Mouse (Mus musculus) T-helper 1 cell (primary cell): ENCODE results near the gene Gmcl1.

Experiments
- in situ Hi-C: fragments of 300-600 bp; cut with MboI, MseI; formaldehyde crosslinking; loops from one replicate; pipeline ENCODE4 v1.15.1; 2025; ENCODE audit warnings: high pct_unique_total_duplicates

Gene Gmcl1

GRCm38 (mm10) chr6:86733183-86733876 lies at the start of gene Gmcl1:
Gene Gmcl1, minus strand, starts transcription at chr6:86733383.
- in situ Hi-C loops: no loop called here

- in situ Hi-C loops: no loop called here
Observed at GRCm38 (mm10) chr6:86782342-86782741, 49.2 kb upstream of the Gmcl1 start.

- in situ Hi-C loops: no loop called here
Observed at GRCm38 (mm10) chr6:86781361-86781957, 48.3 kb upstream of the Gmcl1 start.

- in situ Hi-C loops: no loop called here
Observed at GRCm38 (mm10) chr6:86778910-86779594, 45.9 kb upstream of the Gmcl1 start.

- in situ Hi-C loops: no loop called here
Observed at GRCm38 (mm10) chr6:86777181-86777580, 44.0 kb upstream of the Gmcl1 start.

- in situ Hi-C loops: no loop called here
Observed at GRCm38 (mm10) chr6:86776706-86777071, 43.5 kb upstream of the Gmcl1 start.

GRCm38 (mm10) chr6:86776001-86776705 lies 43.0 kb upstream of the Gmcl1 start:
- in situ Hi-C loops: no loop called here

GRCm38 (mm10) chr6:86774937-86775336 lies 41.8 kb upstream of the Gmcl1 start:
- in situ Hi-C loops: no loop called here

- in situ Hi-C loops: no loop called here
Observed at GRCm38 (mm10) chr6:86773830-86774229, 40.6 kb upstream of the Gmcl1 start.

- in situ Hi-C loops: no loop called here
Observed at GRCm38 (mm10) chr6:86772631-86773030, 39.4 kb upstream of the Gmcl1 start.

GRCm38 (mm10) chr6:86768938-86769337 lies 35.8 kb upstream of the Gmcl1 start:
- in situ Hi-C loops: no loop called here

- in situ Hi-C loops: no loop called here
Observed at GRCm38 (mm10) chr6:86768186-86768776, 35.1 kb upstream of the Gmcl1 start.

GRCm38 (mm10) chr6:86767465-86767864 lies 34.3 kb upstream of the Gmcl1 start:
- in situ Hi-C loops: no loop called here

- in situ Hi-C loops: no loop called here
Observed at GRCm38 (mm10) chr6:86765637-86766059, 32.5 kb upstream of the Gmcl1 start.

GRCm38 (mm10) chr6:86754105-86754863 lies 21.1 kb upstream of the Gmcl1 start:
- in situ Hi-C loops: no loop called here

GRCm38 (mm10) chr6:86752843-86753485 lies 19.8 kb upstream of the Gmcl1 start:
- in situ Hi-C loops: no loop called here

GRCm38 (mm10) chr6:86750961-86751360 lies 17.8 kb upstream of the Gmcl1 start:
- in situ Hi-C loops: no loop called here

- in situ Hi-C loops: loop anchor here (5.0 kb wide), 1 partner anchor 57 kb away; no protein-coding TSS in a partner anchor
Observed at GRCm38 (mm10) chr6:86749817-86750216, 16.6 kb upstream of the Gmcl1 start.

- in situ Hi-C loops: loop anchor here (5.0 kb wide), 1 partner anchor 60 kb away; no protein-coding TSS in a partner anchor
Observed at GRCm38 (mm10) chr6:86747171-86747570, 14.0 kb upstream of the Gmcl1 start.

- in situ Hi-C loops: no loop called here
Observed at GRCm38 (mm10) chr6:86740652-86741051, 7.5 kb upstream of the Gmcl1 start.
